Mouse (Mus musculus): ENCODE data around the gene Htr1d. TPM values are rescaled to one million over a fixed set of nuclear protein-coding genes. Genes with fewer than 3 reads are reported as not detected.

Htr1d gene
- total RNA-seq, 2 experiments from 2014 or later, result not detected

Other genes starting within 250 kb of the Htr1d start
- gene Asap3, start 217.2 kb upstream of the Htr1d start, total RNA-seq (2021), result 1 to 10 TPM; 1.8 to 2.1 TPM
- 100 to 1,000 TPM; 272 to 347 TPM for gene Tcea3, start 175.8 kb upstream of the Htr1d start, total RNA-seq (2021)
- 10 to 100 TPM; 19.7 to 22.4 TPM for gene Zfp46, start 138.8 kb upstream of the Htr1d start, total RNA-seq (2021)
- gene Hnrnpr, start 112.6 kb upstream of the Htr1d start, total RNA-seq (2021), result 10 to 100 TPM; 16.4 to 21.1 TPM
- under 1 TPM; 0.15 to 0.38 TPM for gene 6030445D17Rik, start 38.7 kb downstream of the Htr1d start, total RNA-seq (2021)
- gene Luzp1, start 46.2 kb downstream of the Htr1d start, total RNA-seq (2021), result 10 to 100 TPM; 12.6 to 13.1 TPM
- 10 to 100 TPM; 14.7 to 20.4 TPM for gene Kdm1a, start 179.2 kb downstream of the Htr1d start, total RNA-seq (2021)
- not detected for gene Tex46, start 186.9 kb downstream of the Htr1d start, total RNA-seq (2021)
- gene Lactbl1, start 199.1 kb downstream of the Htr1d start, total RNA-seq (2021), result not detected

Data from gastrocnemius, postnatal 36 days (tissue).